Mouse (Mus musculus): Measurements from ENCODE around the gene Ccdc167. TPM values are rescaled to one million over a fixed set of nuclear protein-coding genes. Genes with fewer than 3 reads are reported as not detected.

Ccdc167 gene
- 12.6 TPM in 2 replicates for polyA plus RNA-seq (2015; fragmentation: Nextera tagmentation; extraction: Ambion mirVana)

DNA sequence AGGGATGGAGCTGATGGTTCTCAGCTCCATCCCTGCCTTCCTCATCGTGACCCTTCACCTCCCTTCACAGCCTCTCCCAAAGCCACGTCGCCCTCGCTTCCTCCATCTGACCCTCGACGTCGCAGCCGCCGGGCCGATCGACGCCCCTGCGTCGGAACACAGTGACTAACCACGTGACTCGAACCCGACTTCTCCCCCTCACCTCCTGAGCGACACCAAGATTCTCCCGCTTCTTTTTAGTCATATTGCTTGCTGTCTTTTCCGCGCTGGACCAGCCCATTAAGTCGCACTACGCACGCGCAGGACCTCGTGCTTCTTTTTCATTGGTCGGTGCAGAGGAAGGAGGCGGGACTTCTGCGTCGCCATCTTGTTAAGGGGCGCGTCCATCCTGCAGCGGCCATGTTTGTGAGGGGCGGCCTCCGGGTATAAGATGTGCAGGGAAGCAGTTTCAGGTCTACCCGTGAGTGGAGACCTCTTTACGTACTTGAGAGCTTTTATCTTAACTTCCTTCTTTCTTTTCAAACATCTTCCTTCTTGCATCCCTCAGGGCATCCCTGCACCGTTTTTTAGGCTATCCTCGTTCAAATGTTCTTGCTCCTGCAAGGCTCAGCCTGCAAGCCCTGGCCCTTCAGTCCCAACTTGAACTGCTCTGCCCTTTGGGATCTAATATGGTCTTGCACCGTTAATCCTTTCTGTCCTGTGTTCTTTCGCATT, at the start of gene Ccdc167:
TSS of gene Ccdc167 (minus strand) at position 313 of the 714 bp plus-strand sequence.
- WGBS = 5% methylated on average over 41 of the region's 41 CpGs

GRCm38 (mm10) chr17:29765380-29765779, 48.5 kb upstream of the Ccdc167 start:
- Histone ChIP-seq H3K4me2 (no peak overlapping the region), H3K9me3 (no peaks in the 10 kb centered on the region), H3K27ac (replicated peaks) (no peak overlapping the region), H3K9ac (no peak overlapping the region), H3K4me1 (replicated peaks) (no peaks in the 10 kb centered on the region), H3K4me3 (no peak overlapping the region), H3K27me3 (no peaks in the 10 kb centered on the region), H3K36me3 (no peaks in the 10 kb centered on the region)
- WGBS = 87% methylated on average over 9 of the region's 9 CpGs
- ATAC-seq (ENCODE audit: low FRiP score, low read depth) = no peak

More for the DNA sequence above, at the start of gene Ccdc167:
- Histone ChIP-seq H3K9me3 (no peaks in the 10 kb centered on the region), H3K4me2 (peak within 1 kb of the TSS; percentile 80), H3K9ac (peak within 1 kb of the TSS; percentile 56), H3K4me1 (replicated peaks) (peaks cover 26% of the 10 kb centered on the region), H3K27ac (replicated peaks) (peak within 1 kb of the TSS; percentile 77), H3K36me3 (no peaks in the 10 kb centered on the region), H3K4me3 (peak within 1 kb of the TSS; percentile 54), H3K27me3 (no peaks in the 10 kb centered on the region)
- peak; percentile 97 for ATAC-seq (ENCODE audit: low FRiP score, low read depth)

GRCm38 (mm10) chr17:29762551-29762950, 45.7 kb upstream of the Ccdc167 start:
- Histone ChIP-seq H3K9me3 (no peaks in the 10 kb centered on the region), H3K27me3 (no peaks in the 10 kb centered on the region), H3K9ac (no peak overlapping the region), H3K36me3 (no peaks in the 10 kb centered on the region), H3K4me3 (no peak overlapping the region), H3K4me1 (replicated peaks) (peaks cover 6% of the 10 kb centered on the region; the same call in 1 of the 2 replicates), H3K4me2 (no peak overlapping the region), H3K27ac (replicated peaks) (no peak overlapping the region)
- 68% methylated on average over 8 of the region's 8 CpGs for WGBS
- no peak for ATAC-seq (ENCODE audit: low FRiP score, low read depth)

DNA sequence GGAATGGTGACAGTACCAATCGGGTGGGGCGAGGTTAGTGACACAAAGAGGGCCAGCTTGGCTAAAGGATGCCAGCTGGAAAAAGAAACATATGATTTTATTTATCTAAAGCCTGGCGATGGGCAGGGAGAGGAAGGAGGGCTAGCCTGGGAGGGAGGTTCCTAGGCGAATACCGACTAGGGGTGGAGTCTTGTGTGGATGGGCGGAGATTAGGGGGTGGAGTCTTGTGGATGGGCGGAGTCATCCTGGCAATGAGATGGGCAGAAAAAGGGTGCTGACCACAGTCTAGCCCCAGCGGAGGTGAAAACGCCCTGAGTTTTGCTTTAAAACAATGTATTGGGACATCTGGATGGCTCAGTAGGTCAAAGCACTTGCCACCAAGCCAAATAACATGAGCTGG, 45.1 kb upstream of the Ccdc167 start:
- no peaks in the 10 kb centered on the region for H3K27me3 ChIP-seq
- no peak overlapping the region for H3K27ac ChIP-seq (replicated peaks)
- no peak for ATAC-seq (ENCODE audit: low FRiP score, low read depth)
- H3K4me2 ChIP-seq = no peak overlapping the region
- no peak overlapping the region for H3K4me3 ChIP-seq
- 76% methylated on average over 9 of the region's 9 CpGs for WGBS
- H3K36me3 ChIP-seq = no peaks in the 10 kb centered on the region
- H3K9me3 ChIP-seq = no peaks in the 10 kb centered on the region
- H3K4me1 ChIP-seq (replicated peaks) = peaks cover 6% of the 10 kb centered on the region; the same call in 1 of the 2 replicates
- H3K9ac ChIP-seq = no peak overlapping the region

DNA sequence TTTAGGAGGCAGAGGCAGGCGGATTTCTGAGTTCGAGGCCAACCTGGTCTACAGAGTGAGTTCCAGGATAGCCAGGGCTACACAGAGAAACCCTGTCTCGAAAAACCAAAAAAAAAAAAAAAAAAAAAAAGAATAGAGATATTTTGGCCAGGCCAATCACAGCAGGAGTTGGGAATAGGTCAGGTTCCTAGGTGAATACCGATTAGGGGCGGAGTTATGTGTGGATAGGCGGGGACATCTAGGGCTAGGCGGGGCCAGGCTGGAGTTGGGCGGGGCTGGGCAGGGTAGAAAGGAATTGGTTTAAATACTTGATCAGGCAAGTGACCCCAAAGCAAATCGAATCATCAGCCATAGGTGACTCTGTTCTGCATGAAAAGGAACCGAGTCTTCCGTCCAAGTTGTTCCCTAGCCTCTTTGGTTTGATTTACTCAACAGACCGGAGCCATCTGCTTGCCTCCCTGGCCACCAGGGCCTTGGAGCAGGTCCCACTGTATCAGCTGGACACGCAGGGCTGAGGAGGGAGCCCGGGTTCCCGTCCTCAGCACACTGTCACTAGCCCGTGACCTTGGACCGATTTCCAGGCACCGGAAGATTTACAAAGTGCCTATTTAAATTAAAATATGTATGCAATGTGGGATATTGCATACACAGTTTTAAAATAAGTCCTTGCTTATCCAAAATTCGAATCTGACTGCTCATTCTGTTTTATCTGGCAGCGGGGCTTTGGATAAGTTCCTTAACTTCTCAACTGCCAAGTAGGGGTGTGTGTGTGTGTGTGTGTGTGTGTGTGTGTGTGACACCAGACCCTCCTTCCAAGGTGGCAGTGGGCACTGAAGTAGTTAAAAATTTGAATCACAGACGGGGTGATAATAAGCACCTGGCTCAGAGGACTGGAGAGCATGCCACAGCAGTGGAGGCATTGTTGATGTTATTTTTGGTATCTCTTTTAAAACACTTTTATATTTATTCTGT, 43.8 kb upstream of the Ccdc167 start:
- Histone ChIP-seq H3K27me3 (no peaks in the 10 kb centered on the region), H3K9ac (no peak overlapping the region), H3K9me3 (no peaks in the 10 kb centered on the region), H3K4me3 (no peak overlapping the region), H3K36me3 (no peaks in the 10 kb centered on the region), H3K27ac (replicated peaks) (no peak overlapping the region), H3K4me1 (replicated peaks) (peaks cover 14% of the 10 kb centered on the region), H3K4me2 (no peak overlapping the region)
- ATAC-seq (ENCODE audit: low FRiP score, low read depth) = no peak
- WGBS = 79% methylated on average over 20 of the region's 21 CpGs

DNA sequence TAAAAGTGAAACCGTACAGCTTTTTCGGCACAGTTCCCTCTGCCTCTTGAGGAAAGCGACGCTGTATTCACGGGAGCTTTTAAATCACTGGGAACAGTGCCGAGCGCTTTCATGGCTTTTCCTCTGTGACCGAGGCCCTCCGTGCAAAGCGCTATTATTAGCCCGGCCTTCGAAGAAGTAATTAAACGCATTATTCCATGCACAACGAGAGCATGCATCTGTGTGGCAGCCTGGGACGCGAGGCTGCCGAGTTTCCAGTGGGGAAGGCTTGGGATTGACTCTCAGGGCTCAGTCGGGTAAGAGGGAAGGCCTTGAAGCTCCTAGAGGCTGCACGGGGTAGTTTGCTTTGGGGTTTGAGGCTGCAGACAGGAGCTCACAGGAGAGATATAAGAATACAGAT, 43.1 kb upstream of the Ccdc167 start:
- 53% methylated on average over 19 of the region's 19 CpGs for WGBS
- H3K9me3 ChIP-seq = no peaks in the 10 kb centered on the region
- ATAC-seq (ENCODE audit: low FRiP score, low read depth) = no peak
- no peak overlapping the region for H3K4me3 ChIP-seq
- no peak overlapping the region; the same call in 1 of the 2 replicates for H3K4me2 ChIP-seq
- peaks cover 16% of the 10 kb centered on the region for H3K4me1 ChIP-seq (replicated peaks)
- H3K36me3 ChIP-seq = no peaks in the 10 kb centered on the region
- no peaks in the 10 kb centered on the region for H3K27me3 ChIP-seq
- no peak overlapping the region for H3K27ac ChIP-seq (replicated peaks)
- H3K9ac ChIP-seq = no peak overlapping the region

DNA sequence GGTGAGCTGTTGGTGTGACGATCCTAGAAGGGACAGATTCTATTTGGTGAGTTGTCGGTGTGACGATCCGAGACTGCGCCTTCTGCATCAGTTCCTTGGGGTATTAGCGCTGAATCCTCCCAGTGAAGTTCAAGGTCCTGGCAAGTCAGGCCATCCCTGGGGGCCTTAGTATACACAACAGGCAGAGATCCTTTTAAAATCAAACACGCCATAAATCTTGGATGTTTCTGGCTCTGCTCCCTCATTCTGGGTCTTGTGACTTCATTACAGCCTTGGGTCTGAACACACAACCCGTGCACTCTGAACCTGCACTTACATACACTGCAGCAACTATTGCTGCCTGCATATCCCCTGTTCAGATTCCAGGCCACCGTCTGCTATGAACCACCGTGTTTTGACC, 39.5 kb upstream of the Ccdc167 start:
- no peak overlapping the region for H3K27ac ChIP-seq (replicated peaks)
- no peak for ATAC-seq (ENCODE audit: low FRiP score, low read depth)
- no peaks in the 10 kb centered on the region for H3K36me3 ChIP-seq
- H3K27me3 ChIP-seq = no peaks in the 10 kb centered on the region
- H3K4me2 ChIP-seq = no peak overlapping the region
- H3K9ac ChIP-seq = no peak overlapping the region
- peaks cover 16% of the 10 kb centered on the region for H3K4me1 ChIP-seq (replicated peaks)
- H3K4me3 ChIP-seq = no peak overlapping the region
- H3K9me3 ChIP-seq = no peaks in the 10 kb centered on the region
- WGBS = 72% methylated on average over 10 of the region's 10 CpGs

GRCm38 (mm10) chr17:29754510-29754909, 37.7 kb upstream of the Ccdc167 start:
- Histone ChIP-seq H3K9ac (no peak overlapping the region), H3K4me1 (replicated peaks) (peaks cover 16% of the 10 kb centered on the region), H3K27me3 (no peaks in the 10 kb centered on the region), H3K36me3 (no peaks in the 10 kb centered on the region), H3K4me3 (no peak overlapping the region), H3K9me3 (no peaks in the 10 kb centered on the region), H3K4me2 (no peak overlapping the region), H3K27ac (replicated peaks) (no peak overlapping the region)
- no peak for ATAC-seq (ENCODE audit: low FRiP score, low read depth)
- 53% methylated on average over 4 of the region's 4 CpGs for WGBS

DNA sequence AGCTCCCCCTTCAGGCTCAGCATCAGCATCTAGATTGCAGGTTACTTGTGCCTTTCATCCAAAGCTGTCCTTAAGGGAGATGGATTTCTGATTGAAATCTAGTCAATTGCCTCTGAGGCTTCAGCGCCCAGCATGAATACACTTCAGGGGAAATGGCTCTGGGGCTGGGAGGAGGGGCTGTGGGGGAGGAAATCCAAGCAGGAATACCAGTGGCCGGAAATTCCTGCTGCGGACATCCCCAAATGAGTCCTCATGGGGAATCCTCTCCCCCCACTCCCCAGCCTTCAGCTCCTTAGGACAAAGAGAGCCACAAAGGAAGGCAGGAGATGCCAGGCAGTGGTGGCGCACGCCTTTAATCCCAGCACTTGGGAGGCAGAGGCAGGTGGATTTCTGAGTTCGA, 30.6 kb upstream of the Ccdc167 start:
- H3K27ac ChIP-seq (replicated peaks) = no peak overlapping the region
- WGBS = 56% methylated on average over 6 of the region's 6 CpGs
- no peak overlapping the region for H3K4me3 ChIP-seq
- no peaks in the 10 kb centered on the region for H3K9me3 ChIP-seq
- H3K4me2 ChIP-seq = no peak overlapping the region
- H3K4me1 ChIP-seq (replicated peaks) = peaks cover 26% of the 10 kb centered on the region
- no peak overlapping the region for H3K9ac ChIP-seq
- H3K36me3 ChIP-seq = no peaks in the 10 kb centered on the region
- H3K27me3 ChIP-seq = no peaks in the 10 kb centered on the region
- ATAC-seq (ENCODE audit: low FRiP score, low read depth) = no peak

DNA sequence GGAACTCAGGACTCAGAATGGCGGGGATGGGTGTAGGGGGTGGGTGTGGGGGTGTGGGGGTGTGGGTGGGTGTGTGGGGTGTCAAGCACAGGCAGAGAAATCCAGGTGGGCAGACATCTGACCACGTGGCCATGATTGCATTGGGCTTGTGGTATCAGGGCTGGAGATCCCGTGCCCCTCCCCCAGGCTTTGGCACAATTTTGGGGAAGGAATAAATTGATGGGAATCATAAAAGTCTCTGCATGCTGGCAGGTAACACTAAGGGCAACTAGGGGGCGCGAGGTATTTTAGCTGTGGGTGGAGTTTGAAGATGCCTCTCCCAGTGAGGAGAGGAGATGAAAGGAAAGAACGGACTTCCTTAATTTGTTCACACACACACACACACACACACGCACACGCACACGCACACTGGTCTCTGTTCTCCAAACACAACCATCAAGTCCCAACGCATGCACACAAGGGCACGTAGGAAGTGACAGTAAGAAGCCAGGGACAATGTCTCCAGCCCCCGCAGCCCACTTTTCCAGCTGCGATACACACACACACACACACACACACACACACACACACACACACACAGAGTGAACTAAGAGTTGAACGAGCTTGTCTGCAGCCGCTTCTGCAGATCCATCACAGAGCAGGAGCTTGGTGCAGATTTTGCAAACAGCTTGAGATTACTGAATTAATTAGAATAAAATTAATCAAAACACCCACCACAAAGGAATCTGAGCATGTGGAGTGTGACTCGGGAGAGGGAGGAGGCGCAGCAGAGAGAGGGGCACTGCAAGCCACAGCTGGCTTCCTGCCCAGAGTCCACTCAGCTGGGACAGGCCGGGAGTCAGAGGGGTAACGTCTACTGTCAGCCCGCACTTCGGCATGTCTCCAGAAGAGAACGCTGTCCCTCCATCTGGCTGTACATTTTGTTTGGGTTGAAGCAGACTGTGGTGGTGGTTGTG, 21.3 kb upstream of the Ccdc167 start:
- Histone ChIP-seq H3K4me2 (peak overlapping the region; percentile 34), H3K9ac (no peak overlapping the region), H3K4me3 (no peak overlapping the region), H3K27ac (replicated peaks) (peak overlapping the region; percentile 51; the same call in 1 of the 2 replicates), H3K4me1 (replicated peaks) (peaks cover 27% of the 10 kb centered on the region), H3K27me3 (no peaks in the 10 kb centered on the region), H3K9me3 (no peaks in the 10 kb centered on the region), H3K36me3 (no peaks in the 10 kb centered on the region)
- peak; percentile 72 for ATAC-seq (ENCODE audit: low FRiP score, low read depth)
- WGBS = 25% methylated on average over 22 of the region's 22 CpGs

- peaks cover 38% of the 10 kb centered on the region for H3K4me1 ChIP-seq (replicated peaks)
- ATAC-seq (ENCODE audit: low FRiP score, low read depth) = no peak
- WGBS = 29% methylated on average over 15 of the region's 15 CpGs
These were observed 19.7 kb upstream of the Ccdc167 start for GRCm38 (mm10) chr17:29736448-29737014.

More at GRCm38 (mm10) chr17:29736448-29737014, 19.7 kb upstream of the Ccdc167 start:
- H3K9ac ChIP-seq = no peak overlapping the region
- no peak overlapping the region for H3K4me3 ChIP-seq
- H3K9me3 ChIP-seq = no peaks in the 10 kb centered on the region
- no peaks in the 10 kb centered on the region for H3K36me3 ChIP-seq
- H3K4me2 ChIP-seq = no peak overlapping the region
- H3K27me3 ChIP-seq = no peaks in the 10 kb centered on the region
- peak overlapping the region; percentile 23 for H3K27ac ChIP-seq (replicated peaks)
